Mouse (Mus musculus) intestine, embryonic 14.5 days (tissue): ENCODE data around the gene Smc6. TPM values are rescaled to one million over a fixed set of nuclear protein-coding genes. Genes with fewer than 3 reads are reported as not detected.

ENCODE experiments used
- ATAC-seq: fragments of 200-750 bp; cut with Nextera tagmentation; replicated peaks from 2 replicates; pipeline ENCODE4 v1.8.0; 2017; ENCODE audit warnings: low read depth, moderate number of reproducible peaks, moderate TSS enrichment, moderate library complexity; ENCODE audit not compliant: low FRiP score, low TSS enrichment
- DNase-seq: peaks from one replicate; pipeline ENCODE4 v3.0.0-alpha.2; 2018; ENCODE audit warnings: low spot score
- H3K27ac ChIP-seq: fragments of 300-500 bp; sonication (generic); 2 replicates; pipeline ENCODE4 v1.5.1; 2014; ENCODE audit warnings: low read depth, mild to moderate bottlenecking, control low read depth
- H3K27me3 ChIP-seq: fragments of 300-500 bp; sonication (generic); replicated peaks from 2 replicates; pipeline ENCODE4 v1.6.1; 2014; ENCODE audit warnings: low read length, control low read depth; ENCODE audit not compliant: control insufficient read depth, insufficient read depth
- H3K36me3 ChIP-seq: fragments of 300-500 bp; sonication (generic); 2 replicates; pipeline ENCODE4 v1.6.1; 2014; ENCODE audit warnings: low read length, control low read depth; ENCODE audit not compliant: control insufficient read depth, insufficient read depth
- H3K4me1 ChIP-seq: fragments of 300-500 bp; sonication (generic); replicated peaks from 2 replicates; pipeline ENCODE4 v1.6.1; 2014; ENCODE audit warnings: low read length, control low read depth, mixed read lengths; ENCODE audit not compliant: control insufficient read depth, insufficient read depth
- H3K4me2 ChIP-seq: fragments of 300-500 bp; sonication (generic); 2 replicates; pipeline ENCODE4 v1.6.1; 2014; ENCODE audit warnings: low read length
- H3K4me3 ChIP-seq: fragments of 300-500 bp; sonication (generic); 2 replicates; pipeline ENCODE4 v1.5.1; 2014; ENCODE audit warnings: low read depth, low read length, control low read depth, mixed read lengths
- H3K9ac ChIP-seq: fragments of 300-500 bp; sonication (generic); 2 replicates; pipeline ENCODE4 v1.6.1; 2014; ENCODE audit warnings: mild to moderate bottlenecking, low read length
- H3K9me3 ChIP-seq: fragments of 300-500 bp; sonication (generic); 2 replicates; pipeline ENCODE4 v1.6.1; 2016; ENCODE audit warnings: low read length, control low read depth; ENCODE audit not compliant: control insufficient read depth
- WGBS: fragments of 180-500 bp; shearing (Covaris S2); extraction: QIAGEN DNeasy Blood & Tissue Kit; methylation state at CpG from one replicate; pipeline ENCODE4 v1.1.7; 2014; 5-methylcytosine and 5-hydroxymethylcytosine counted together
- polyA plus RNA-seq: library from polyadenylated mRNA; unstranded; fragments of >200 nt; fragmentation: Nextera tagmentation; extraction: Ambion mirVana; gene quantifications from 2 replicates; pipeline ENCODE4 v1.2.1, GENCODE M21; 2014

Gene Smc6
- polyA plus RNA-seq, 1 experiment from 2014 or later: 114 TPM

DNA sequence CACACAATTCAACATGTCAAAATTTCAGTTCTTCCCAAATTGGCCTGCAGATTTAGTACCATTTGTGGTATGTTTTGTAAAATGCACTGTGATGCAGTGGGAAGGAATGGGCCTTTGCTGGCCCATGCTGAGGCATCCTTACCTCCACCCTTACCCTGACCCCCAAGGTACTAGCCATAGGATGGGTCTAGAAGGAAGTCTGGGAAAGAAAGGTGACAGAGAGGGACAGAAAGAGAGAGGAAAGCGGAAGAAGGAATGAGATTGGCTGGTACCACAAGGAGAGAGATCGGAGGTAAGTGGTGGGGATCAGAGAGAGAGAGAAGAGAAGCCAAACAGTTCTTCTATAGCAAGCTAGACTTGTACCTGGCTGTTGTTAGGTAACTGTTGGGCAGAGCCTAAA, 45.4 kb downstream of the Smc6 start:
- no peak overlapping the region for H3K4me3 ChIP-seq
- no peak overlapping the region for H3K27ac ChIP-seq
- peaks cover 72% of the 10 kb centered on the region for H3K36me3 ChIP-seq
- ATAC-seq (no peak), DNase-seq (no peak)
- H3K4me2 ChIP-seq: no peak overlapping the region
- no peaks in the 10 kb centered on the region for H3K4me1 ChIP-seq
- H3K9ac ChIP-seq: no peak overlapping the region
- no peaks in the 10 kb centered on the region for H3K9me3 ChIP-seq
- WGBS: 98% methylated on average over 2 of the region's 2 CpGs
- H3K27me3 ChIP-seq: no peaks in the 10 kb centered on the region

DNA sequence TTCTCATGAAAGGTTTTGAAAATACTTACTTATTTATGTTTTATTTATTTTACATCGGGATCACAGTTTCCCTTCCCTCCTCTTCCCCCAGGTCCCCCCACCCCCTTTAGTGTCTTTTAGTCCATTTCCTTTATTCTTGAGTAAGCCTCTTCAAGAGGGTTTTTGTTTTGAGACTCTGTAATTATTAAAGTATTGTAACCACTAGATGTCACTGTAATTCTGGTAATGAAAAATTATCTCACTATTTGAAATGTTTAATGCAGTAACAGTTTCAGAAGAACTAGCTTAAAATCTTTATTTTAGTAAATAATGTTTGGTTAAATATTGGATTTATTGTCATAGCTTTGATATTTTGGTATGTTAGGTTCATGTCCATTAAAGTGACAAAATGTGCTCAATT, 48.2 kb downstream of the Smc6 start:
- ATAC-seq (no peak), DNase-seq (no peak)
- no peak overlapping the region for H3K9ac ChIP-seq
- H3K27ac ChIP-seq: no peak overlapping the region
- H3K36me3 ChIP-seq: peaks cover 73% of the 10 kb centered on the region
- no peaks in the 10 kb centered on the region for H3K9me3 ChIP-seq
- H3K4me2 ChIP-seq: no peak overlapping the region
- H3K4me3 ChIP-seq: no peak overlapping the region
- no peaks in the 10 kb centered on the region for H3K27me3 ChIP-seq
- no peaks in the 10 kb centered on the region for H3K4me1 ChIP-seq
- WGBS: 50% methylated on average over 1 of the region's 1 CpGs

DNA sequence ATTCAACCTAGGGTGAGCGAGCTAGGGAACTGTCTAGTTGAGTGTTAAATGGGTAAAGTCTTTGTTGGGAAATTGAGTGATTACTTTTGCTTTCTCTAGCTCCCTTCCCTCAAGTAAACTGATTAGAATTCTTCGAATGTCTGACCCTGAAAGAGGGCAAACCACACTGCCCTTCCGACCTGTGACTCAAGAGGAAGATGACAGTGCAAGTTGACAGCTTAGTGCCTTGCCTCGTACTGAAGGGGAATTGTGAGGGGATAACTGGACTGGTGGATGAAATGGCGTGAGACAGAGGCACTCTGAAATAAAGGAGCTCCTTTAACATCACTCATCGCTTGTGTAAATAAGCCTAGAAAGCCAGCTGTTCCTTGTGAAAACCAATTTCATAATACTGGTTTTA, 52.0 kb downstream of the Smc6 start:
- 42% methylated on average over 6 of the region's 6 CpGs for WGBS
- no peak for DNase-seq

DNA sequence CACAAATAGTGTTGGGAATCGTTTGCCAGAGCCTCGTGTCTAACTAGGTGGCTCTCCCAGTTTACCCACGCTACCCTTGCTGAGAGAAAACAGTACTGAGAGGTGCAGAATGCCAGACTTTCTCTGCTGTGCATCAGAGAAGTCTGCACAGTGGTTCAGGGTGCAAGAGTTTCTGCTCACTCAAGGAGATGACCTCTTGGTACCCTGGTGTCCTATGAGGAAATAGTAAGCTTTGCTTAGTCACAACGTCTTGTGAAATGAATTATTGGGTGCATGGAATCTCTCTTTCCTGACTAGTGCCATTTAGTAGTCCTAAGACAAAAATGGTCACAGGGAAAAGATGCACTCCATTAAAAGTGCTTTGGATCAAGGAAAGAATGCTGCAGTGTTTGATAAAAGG, 58.8 kb downstream of the Smc6 start:
- Histone ChIP-seq H3K36me3 (no peaks in the 10 kb centered on the region), H3K27me3 (no peaks in the 10 kb centered on the region), H3K9me3 (no peaks in the 10 kb centered on the region), H3K27ac (no peak overlapping the region), H3K4me1 (no peaks in the 10 kb centered on the region), H3K4me3 (no peak overlapping the region), H3K9ac (no peak overlapping the region), H3K4me2 (no peak overlapping the region)
- WGBS: 33% methylated on average over 4 of the region's 4 CpGs
- no peak for ATAC-seq
- no peak for DNase-seq

More for the DNA sequence above, 52.0 kb downstream of the Smc6 start:
- no peaks in the 10 kb centered on the region for H3K4me1 ChIP-seq
- H3K27ac ChIP-seq: no peak overlapping the region
- peaks cover 46% of the 10 kb centered on the region for H3K36me3 ChIP-seq
- no peak overlapping the region for H3K4me2 ChIP-seq
- ATAC-seq: no peak
- H3K9ac ChIP-seq: no peak overlapping the region
- no peaks in the 10 kb centered on the region for H3K27me3 ChIP-seq
- H3K4me3 ChIP-seq: no peak overlapping the region
- H3K9me3 ChIP-seq: no peaks in the 10 kb centered on the region

DNA sequence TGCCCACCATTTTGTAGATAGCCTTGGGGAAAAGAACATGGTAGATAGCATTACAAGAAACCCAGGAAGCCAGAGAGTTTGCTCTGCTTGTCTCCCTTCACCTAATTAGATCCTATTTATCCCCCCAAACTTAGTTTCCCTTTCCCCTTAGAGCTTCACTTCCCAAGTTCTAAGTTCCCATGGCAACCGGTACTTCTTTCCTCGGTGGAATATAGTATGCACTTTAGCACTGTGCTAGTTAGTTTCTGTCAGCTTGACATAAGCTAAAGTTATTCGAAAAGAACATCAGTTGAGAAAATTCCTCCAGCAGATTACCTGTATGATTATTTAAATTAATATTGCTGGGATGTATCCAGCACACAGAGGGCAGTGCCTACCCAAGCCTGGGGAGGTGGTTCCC, 60.8 kb downstream of the Smc6 start:
- no peak overlapping the region for H3K27ac ChIP-seq
- no peak for ATAC-seq

DNA sequence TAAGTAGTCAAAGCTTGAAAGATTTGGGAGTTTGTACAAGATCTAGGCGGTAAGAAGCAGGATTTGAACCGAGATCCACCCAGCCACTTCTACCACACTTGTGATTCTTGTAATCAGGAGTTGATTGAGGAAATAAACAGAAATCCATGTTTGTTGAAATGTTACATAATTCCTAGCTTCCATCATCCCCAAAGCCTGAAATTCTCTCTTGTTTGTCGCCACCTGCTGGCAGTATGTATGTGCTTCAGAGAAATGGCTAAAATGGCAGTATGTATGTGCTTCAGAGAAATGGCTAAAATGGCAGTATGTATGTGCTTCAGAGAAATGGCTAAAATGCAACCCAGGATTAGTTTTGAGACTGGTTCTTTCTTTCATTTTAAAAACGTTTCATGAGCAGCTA, 71.2 kb downstream of the Smc6 start:
- WGBS: 46% methylated on average over 4 of the region's 4 CpGs
- Histone ChIP-seq H3K9ac (no peak overlapping the region), H3K4me2 (no peak overlapping the region), H3K27me3 (no peaks in the 10 kb centered on the region), H3K36me3 (no peaks in the 10 kb centered on the region), H3K4me1 (no peaks in the 10 kb centered on the region), H3K4me3 (no peak overlapping the region), H3K27ac (no peak overlapping the region), H3K9me3 (no peaks in the 10 kb centered on the region)
- ATAC-seq: no peak
- DNase-seq: peak; percentile 57

More for the DNA sequence above, 60.8 kb downstream of the Smc6 start:
- WGBS: 82% methylated on average over 3 of the region's 3 CpGs
- no peak for DNase-seq
- H3K27me3 ChIP-seq: no peaks in the 10 kb centered on the region
- no peaks in the 10 kb centered on the region for H3K4me1 ChIP-seq
- no peaks in the 10 kb centered on the region for H3K9me3 ChIP-seq
- H3K4me2 ChIP-seq: no peak overlapping the region
- no peaks in the 10 kb centered on the region for H3K36me3 ChIP-seq
- no peak overlapping the region for H3K4me3 ChIP-seq
- no peak overlapping the region for H3K9ac ChIP-seq

DNA sequence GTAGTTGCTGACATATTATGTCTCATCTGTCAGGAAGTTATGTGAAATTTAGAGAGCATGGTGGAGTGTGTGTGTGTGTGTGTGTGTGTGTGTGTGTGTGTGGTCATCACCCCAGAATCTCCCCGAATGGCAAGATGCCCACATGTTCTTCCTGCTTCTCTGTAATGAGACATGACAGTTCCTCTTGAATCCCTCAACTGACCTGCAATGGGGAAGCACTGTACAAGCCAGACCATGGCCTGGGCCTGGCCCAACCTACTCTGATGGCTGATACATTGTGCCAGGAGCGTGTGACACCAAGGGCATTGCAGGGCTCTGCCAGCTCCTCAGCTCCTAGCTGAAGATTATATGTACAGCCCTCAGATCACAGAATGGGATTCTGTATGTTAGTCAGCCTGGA, 72.6 kb downstream of the Smc6 start:
- H3K36me3 ChIP-seq: no peaks in the 10 kb centered on the region

DNA sequence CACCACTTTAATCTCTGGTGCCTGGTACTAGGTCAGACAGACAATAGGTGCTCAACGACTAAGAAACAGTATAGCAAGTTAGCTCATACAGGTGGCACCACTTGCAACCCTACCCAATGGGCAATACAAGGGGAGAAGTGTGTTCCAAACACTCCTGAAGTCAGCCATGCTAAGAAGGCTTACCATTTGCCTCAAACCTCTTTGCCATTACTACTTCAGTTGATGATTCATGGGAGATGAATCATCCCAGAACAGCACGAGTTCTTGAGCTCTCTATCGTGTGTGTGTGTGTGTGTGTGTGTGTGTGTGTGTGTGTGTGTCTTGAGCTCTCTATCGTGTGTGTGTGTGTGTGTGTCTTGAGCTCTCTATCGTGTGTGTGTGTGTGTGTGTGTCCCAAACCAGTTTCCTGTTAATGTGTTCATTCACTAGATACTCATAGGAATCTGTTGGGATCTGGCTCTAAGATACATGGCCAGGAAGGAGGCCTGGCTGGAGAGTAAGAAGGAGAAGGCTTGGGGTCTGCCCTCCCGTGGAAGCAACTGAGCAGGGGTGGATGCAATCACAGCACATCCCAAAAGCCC, 76.4 kb downstream of the Smc6 start:
- H3K4me1 ChIP-seq: no peaks in the 10 kb centered on the region
- no peaks in the 10 kb centered on the region for H3K27me3 ChIP-seq
- H3K27ac ChIP-seq: no peak overlapping the region
- H3K4me2 ChIP-seq: no peak overlapping the region
- DNase-seq: no peak
- no peak overlapping the region for H3K9ac ChIP-seq
- no peak for ATAC-seq
- WGBS: 68% methylated on average over 6 of the region's 6 CpGs
- H3K4me3 ChIP-seq: no peak overlapping the region
- no peaks in the 10 kb centered on the region for H3K36me3 ChIP-seq
- no peaks in the 10 kb centered on the region for H3K9me3 ChIP-seq

More for the DNA sequence above, 72.6 kb downstream of the Smc6 start:
- WGBS: 79% methylated on average over 2 of the region's 2 CpGs
- Histone ChIP-seq H3K27me3 (no peaks in the 10 kb centered on the region), H3K4me3 (no peak overlapping the region), H3K4me2 (no peak overlapping the region), H3K27ac (no peak overlapping the region), H3K4me1 (no peaks in the 10 kb centered on the region), H3K9ac (no peak overlapping the region), H3K9me3 (no peaks in the 10 kb centered on the region)
- no peak for ATAC-seq
- DNase-seq: no peak

DNA sequence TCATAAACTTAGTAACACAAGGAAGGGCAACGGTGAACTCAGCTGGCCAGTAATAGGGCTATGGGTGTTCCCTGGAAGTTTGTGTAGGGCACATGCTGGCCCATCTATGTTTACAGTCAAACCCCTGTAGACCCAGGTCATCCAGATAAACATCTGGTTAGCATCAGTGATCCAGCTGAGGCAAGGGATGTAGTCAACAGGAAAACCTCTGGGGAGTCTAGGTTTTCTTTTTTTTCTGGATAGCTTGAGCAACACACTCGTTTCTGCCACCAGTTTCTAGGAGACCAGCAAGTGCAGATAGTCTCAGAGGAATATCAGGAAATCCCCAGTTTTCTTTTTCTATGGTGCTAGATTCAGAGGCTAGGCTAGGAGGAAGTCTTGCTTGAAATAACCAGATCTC, 80.3 kb downstream of the Smc6 start:
- Histone ChIP-seq H3K4me1 (no peaks in the 10 kb centered on the region), H3K9ac (no peak overlapping the region), H3K36me3 (no peaks in the 10 kb centered on the region), H3K27ac (no peak overlapping the region), H3K4me2 (no peak overlapping the region), H3K4me3 (no peak overlapping the region), H3K9me3 (no peaks in the 10 kb centered on the region), H3K27me3 (no peaks in the 10 kb centered on the region)
- DNase-seq (no peak), ATAC-seq (no peak)
- WGBS: 56% methylated on average over 2 of the region's 2 CpGs
